Mouse (Mus musculus) testis, adult 2 months (tissue): Measurements from ENCODE around the gene Cask.

Source experiments
- CTCF ChIP-seq: fragments of 200-500 bp; IDR thresholded peaks from 2 replicates; pipeline ENCODE4 v1.5.1; 2012; ENCODE audit warnings: low read depth, mild to moderate bottlenecking, inconsistent platforms, low read length, moderate library complexity; ENCODE audit not compliant: control insufficient read depth, insufficient read depth, insufficient replicate concordance
- POLR2A ChIP-seq: fragments of 200-500 bp; IDR thresholded peaks from 2 replicates; pipeline ENCODE4 v1.6.1; 2012; ENCODE audit warnings: low read depth, mild to moderate bottlenecking, inconsistent platforms, low read length, moderate library complexity; ENCODE audit not compliant: control insufficient read depth

DNA sequence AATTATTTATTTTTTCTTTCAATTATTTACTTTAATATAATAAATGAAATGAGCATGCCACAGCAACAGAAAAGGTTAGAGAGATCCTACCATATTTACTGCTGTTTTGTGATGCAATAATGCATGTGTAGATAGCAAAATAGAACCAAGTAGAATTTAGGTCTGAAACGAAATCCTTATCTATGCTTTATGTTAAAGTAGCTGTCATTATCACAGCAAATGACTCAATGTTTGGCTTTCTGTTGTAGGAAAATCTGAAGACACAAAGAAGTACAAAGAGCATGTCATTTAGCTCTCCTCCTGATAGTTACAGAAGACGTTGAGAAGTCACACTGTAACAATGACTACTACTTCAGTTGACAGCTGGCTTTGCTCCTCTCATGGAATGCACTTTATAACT, 212.3 kb downstream of the Cask start:
- TF ChIP-seq CTCF (no peak), POLR2A (no peak)
